Mouse (Mus musculus) heart, postnatal 36 days (tissue): ENCODE measurements around the gene Tsg101. TPM values are rescaled to one million over a fixed set of nuclear protein-coding genes. Genes with fewer than 3 reads are reported as not detected.

ENCODE experiments used
- DNase-seq, 2 experiments: peaks; one replicate each; pipeline ENCODE4 v3.0.0; 2021 to 2022
- intact Hi-C: fragments of 180-260 bp; cut with DNase I; formaldehyde crosslinking; loops from one replicate; pipeline ENCODE4 v1.15.1; 2025
- total RNA-seq, 2 experiments: library from RNA; stranded (reverse); gene quantifications; 2 replicates each; pipeline ENCODE4 v1.2.3; 2021

Tsg101 gene
- total RNA-seq, 2 experiments from 2014 or later, result 60.5 to 61.6 TPM

- intact Hi-C loops, result no loop called here
- no peak for DNase-seq
Measured at GRCm38 (mm10) chr7:46880992-46881391, 38.8 kb downstream of the Tsg101 start.

GRCm38 (mm10) chr7:46879851-46880250 lies 39.9 kb downstream of the Tsg101 start:
- intact Hi-C loops, result no loop called here
- no peak for DNase-seq

- intact Hi-C loops, result no loop called here
Measured at GRCm38 (mm10) chr7:46877255-46877654, 42.5 kb downstream of the Tsg101 start.

DNA sequence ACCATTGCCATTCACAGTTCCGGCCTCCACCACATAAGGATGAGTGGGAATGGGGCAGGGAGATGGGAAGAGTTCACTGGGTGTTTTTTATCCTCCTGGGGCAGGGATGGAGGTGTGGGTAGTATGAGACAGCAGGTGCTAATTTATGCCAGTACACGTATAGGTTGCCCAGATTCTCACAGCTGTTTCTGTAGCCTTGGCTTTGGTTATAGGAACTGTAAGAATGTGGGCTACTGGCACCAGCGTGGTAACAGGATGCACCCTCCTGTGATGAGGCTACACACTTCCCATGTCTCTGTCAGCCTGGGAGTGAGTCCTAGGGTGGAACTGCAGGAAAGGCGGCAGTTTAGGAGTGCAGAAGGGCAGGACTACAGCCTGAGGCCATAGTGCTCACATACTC lies 42.9 kb downstream of the Tsg101 start:
- intact Hi-C loops, result no loop called here
- DNase-seq, result no peak

More at GRCm38 (mm10) chr7:46877255-46877654, 42.5 kb downstream of the Tsg101 start:
- DNase-seq, result no peak

GRCm38 (mm10) chr7:46871988-46872387 lies 47.8 kb downstream of the Tsg101 start:
- DNase-seq, result no peak
- intact Hi-C loops, result no loop called here

- intact Hi-C loops, result no loop called here
- no peak for DNase-seq
Measured at GRCm38 (mm10) chr7:46860996-46861395, 58.8 kb downstream of the Tsg101 start, which contains the start of gene Ldhc. Ldhc (plus strand) TSS chr7:46861203.

DNA sequence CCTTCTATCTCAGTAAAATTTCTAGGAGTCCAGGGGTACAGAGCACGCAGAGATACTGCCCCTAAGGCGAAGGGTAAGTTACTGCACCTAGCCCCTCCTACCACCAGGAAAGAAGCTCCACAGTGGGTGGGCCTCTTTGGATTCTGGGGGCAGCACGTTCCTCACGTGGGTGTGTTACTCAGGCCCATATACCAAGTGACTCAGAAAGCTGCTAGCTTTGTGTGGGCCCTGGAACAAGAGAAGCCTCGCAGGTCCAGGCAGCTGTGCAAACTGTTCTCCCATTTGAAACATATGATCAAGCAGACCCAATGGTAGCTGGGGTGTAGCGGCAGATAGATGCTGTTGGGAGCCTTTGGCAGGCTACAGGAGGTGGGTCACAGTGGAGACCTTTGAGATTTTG lies 60.7 kb downstream of the Tsg101 start:
- DNase-seq, result no peak
- intact Hi-C loops, result no loop called here

DNA sequence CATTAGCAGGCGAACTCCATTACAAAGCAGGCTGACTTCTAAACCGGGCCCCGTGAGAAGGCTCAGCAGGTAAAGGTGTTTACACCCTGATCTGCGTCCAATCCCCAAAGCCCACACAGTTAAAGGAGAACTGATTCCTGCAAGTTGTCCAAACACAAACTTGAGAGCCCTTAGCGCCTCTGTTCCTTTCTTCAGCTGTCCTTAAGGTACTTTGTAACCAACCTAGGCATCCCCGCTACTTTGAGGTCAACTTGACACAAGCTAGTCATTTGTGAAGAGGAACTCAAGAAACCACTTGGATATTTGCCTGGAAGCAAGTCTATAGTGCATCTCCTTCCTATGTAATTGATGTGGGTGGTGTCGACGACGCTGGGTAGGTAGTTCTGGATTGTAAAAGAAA lies 62.3 kb downstream of the Tsg101 start:
- intact Hi-C loops, result no loop called here

GRCm38 (mm10) chr7:46855866-46856560 lies 63.8 kb downstream of the Tsg101 start:
- DNase-seq, result no peak
- intact Hi-C loops, result no loop called here

More for the DNA sequence above, 62.3 kb downstream of the Tsg101 start:
- DNase-seq, result no peak

GRCm38 (mm10) chr7:46853365-46853764 lies 66.4 kb downstream of the Tsg101 start:
- intact Hi-C loops, result loop anchor here (5.0 kb wide), 1 partner anchor 54 kb away; no protein-coding TSS in a partner anchor

DNA sequence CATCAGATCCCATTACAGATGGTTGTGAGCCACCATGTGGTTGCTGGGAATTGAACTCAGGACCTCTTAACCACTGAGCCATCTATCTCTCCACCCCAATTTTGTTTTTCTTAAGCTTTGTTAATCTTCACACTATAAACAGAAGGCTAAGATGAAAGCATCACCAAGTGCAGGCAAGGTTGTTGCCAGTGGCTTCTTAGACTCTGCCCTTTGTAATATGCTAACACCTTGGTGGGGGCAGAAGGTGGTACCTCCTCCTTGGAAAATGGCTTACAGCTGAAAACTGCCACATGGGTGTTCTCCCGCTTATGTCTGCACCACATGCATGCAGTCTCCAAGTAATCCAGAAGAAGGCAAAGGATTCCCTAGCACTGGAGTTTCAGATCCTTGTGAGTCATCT lies 67.1 kb downstream of the Tsg101 start:
- no peak for DNase-seq
- intact Hi-C loops, result loop anchor here (5.0 kb wide), 1 partner anchor 55 kb away; no protein-coding TSS in a partner anchor

More at GRCm38 (mm10) chr7:46853365-46853764, 66.4 kb downstream of the Tsg101 start:
- DNase-seq, result no peak

GRCm38 (mm10) chr7:46851026-46851425 lies 68.7 kb downstream of the Tsg101 start:
- intact Hi-C loops, result loop anchor here (2.0 to 5.0 kb wide), 2 partner anchors 20 to 56 kb away; no protein-coding TSS in a partner anchor
- no peak for DNase-seq

GRCm38 (mm10) chr7:46849287-46849686 lies 70.5 kb downstream of the Tsg101 start:
- intact Hi-C loops, result loop anchor here (5.0 kb wide), 2 partner anchors 68 to 158 kb away; partner anchors contain the start of genes Spty2d1 and Tsg101
- no peak for DNase-seq

DNA sequence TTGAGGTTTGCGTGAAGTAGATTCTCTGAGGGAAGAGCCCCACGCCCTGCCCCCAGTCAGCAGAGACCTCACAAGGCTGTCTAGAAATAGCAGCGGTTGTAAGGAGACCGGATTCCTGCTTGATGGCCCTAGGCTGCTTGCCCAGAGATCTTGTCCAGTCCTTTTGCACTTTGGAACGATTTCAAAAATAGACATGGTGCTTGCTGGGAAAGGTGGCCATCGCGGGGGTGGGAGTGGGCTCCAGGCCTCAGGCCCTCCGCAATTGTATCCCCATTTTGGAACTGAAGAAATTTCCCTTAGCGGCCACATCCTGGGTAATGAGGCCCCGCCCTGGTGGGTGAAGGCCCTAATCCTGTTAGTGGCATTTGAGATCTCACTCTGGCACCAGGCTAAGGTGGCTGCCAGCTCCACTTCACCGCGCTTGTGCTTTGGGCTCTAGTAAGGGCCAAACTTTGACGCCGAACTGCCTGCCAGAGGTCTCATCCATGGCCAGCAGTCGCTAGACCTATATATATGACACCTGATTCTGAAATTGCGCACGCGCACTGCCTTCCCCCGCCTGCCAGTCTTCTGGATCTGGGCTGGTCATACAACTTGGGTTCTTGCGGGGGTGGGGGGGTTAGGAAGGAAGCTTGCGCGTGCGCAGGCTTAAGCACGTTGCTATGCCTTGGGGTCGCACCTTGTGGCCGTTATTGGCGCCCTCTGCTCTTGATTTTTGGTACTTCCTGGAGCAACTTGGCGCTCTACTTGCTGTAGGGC lies 73.1 kb downstream of the Tsg101 start:
- intact Hi-C loops, result loop anchor here (5.0 kb wide), 2 partner anchors 71 to 161 kb away; partner anchors contain the start of genes Spty2d1 and Tsg101
- peak; percentile 53 to 67 for DNase-seq

GRCm38 (mm10) chr7:46845978-46846485 lies 73.7 kb downstream of the Tsg101 start:
- peak in 1 of 2 experiments; percentile 46 for DNase-seq
- intact Hi-C loops, result loop anchor here (1.0 to 5.0 kb wide), 3 partner anchors 50 to 161 kb away; partner anchors contain the start of genes Gtf2h1, Hps5, Spty2d1 and Tsg101

DNA sequence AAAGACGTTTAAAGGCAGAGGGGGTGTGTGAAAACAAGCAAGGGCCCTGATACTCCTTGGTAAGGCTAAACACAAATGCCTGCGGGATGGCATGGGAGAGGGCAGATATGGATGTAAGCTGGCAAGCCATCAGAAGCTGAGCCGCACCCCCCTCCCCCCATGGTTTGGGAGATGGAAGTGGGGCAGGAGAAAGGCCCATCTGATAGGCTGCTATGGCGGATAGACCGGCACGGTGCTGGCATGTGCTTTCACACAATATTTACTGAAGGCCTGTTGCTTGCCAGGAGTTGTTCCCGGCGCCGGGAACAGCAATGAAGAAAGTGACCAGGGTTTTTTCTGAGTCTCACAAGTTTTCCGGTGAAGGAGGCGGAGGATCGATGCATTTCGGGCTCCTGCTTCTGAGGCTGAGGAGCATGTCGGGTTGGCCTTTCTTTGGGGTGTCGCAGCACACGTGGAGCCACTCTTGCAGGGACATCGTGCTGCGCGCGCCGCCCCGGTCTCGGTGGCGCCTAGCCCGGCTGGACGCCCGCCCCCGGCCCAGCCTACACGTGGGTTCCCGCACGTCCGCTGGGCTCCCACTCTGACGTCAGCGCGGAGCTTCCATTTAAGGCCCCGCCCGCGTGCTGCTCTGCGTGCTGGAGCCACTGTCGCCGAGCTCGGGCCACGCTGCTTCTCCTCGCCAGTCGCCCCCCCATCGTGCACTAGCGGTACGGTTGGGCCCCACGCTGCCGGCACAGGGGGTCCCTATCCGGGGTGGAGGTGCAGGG lies 74.4 kb downstream of the Tsg101 start:
- DNase-seq, result peak; percentile 94 to 98
- intact Hi-C loops, result loop anchor here (1.0 to 5.0 kb wide), 3 partner anchors 49 to 162 kb away; partner anchors contain the start of genes Gtf2h1, Hps5, Spty2d1 and Tsg101

GRCm38 (mm10) chr7:46843576-46843975 lies 76.2 kb downstream of the Tsg101 start:
- intact Hi-C loops, result no loop called here
- DNase-seq, result no peak

GRCm38 (mm10) chr7:46842278-46842677 lies 77.5 kb downstream of the Tsg101 start:
- no peak for DNase-seq
- intact Hi-C loops, result no loop called here

- intact Hi-C loops, result no loop called here
- no peak for DNase-seq
Measured at GRCm38 (mm10) chr7:46840787-46841525, 78.8 kb downstream of the Tsg101 start, which contains the start of gene Ldha. Ldha (plus strand) TSS chr7:46841475.
